Mouse (Mus musculus): ENCODE results near the gene Pkm.

Gene Pkm

DNA sequence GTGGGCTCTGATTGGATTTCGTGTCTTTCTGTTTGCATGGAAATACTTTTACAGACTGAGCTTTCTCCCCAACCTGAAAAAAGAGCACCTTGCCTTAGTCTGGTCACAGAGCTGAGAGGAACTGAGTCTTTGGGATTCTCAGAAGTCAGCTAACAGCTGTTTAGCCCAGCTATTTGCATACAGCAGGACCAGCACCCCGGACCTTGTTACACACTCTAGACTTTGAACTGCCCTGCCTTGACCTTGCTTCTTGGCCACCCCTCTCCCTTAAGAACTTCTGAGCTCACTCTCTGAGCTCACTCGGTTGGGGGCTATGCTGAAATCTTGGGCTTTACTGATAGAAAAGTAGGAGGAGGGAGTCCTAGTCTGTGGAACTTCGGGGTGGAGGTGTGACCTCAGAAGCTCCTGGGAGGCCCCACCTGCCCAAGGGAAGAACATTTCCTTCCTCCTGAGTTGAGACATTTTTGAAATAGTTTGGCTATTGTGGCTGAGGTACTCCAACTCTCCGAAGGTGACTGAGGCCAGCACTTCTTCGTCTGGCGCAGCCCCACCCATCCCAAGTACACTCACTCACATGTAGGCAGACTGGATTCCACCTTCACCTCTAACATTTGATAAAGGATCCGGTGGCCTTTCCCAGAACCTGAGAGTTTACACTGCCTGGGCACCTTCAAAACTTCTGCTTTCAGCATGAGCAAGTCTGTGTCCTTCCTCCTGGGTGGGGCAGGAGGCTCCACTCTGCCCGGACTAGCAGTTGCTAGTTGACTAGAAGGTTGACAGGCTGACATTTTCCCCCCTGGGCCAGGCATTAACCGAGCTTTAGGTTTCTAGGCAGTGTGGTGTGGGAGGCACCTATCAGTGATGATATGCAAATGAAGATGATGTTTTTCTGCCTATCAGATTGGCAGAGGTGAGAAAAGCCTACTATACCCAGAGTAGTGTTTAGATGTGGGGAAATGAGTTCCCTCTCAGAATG lies 51.0 kb downstream of the Pkm start:
- DNase-seq (ENCODE audit: low spot score) = no peak

DNA sequence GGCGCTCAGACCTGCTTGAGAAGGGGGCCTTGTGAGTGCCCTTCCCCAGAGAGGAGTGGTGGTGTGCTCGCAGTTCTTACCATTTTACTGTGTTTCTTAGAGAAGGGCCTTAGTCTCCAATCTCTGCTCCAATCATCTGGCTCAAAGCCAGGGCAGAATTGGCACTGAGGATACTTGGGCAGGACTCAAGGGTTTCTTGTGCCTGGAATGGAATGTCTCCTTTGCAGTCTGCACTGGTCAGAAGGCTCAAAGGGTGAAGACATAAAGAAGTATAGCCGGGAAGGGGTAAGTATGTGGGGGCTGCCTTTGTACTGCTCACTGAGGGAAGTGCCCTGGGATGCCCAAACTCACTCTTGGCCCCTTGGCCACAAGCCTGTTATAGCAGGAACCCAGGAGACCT lies 53.1 kb downstream of the Pkm start:
- no peak for DNase-seq (ENCODE audit: low spot score)

DNA sequence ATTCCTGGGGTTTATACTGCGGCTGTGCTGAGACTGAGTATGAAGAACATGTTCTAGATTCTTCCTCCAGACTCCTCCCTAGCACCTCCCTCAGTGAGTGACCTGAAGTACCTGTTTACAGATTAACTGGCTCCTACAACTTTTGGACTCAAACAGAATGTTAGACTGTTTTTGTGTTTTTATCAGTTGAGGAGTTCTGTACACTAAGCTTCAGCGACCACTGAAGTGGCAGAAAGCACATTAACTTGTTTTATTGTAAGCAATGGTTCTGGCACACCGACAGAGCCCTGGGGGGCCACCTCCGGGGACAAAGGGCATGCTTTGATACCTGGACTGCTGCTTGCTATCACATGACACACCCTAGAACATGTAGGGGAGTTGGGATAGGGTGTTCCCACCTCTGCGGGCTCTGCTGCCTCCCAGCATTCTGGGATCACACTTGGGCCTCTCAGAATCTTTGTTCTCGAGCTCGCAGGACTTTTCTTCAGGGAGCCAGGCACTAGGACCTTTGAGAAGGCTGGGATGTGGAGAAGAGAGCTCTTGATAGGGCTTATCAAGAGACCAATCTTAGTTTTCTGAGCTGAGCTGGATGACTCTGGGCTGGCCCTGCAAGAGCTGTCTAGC lies 60.2 kb downstream of the Pkm start:
- DNase-seq (ENCODE audit: low spot score) = no peak

DNA sequence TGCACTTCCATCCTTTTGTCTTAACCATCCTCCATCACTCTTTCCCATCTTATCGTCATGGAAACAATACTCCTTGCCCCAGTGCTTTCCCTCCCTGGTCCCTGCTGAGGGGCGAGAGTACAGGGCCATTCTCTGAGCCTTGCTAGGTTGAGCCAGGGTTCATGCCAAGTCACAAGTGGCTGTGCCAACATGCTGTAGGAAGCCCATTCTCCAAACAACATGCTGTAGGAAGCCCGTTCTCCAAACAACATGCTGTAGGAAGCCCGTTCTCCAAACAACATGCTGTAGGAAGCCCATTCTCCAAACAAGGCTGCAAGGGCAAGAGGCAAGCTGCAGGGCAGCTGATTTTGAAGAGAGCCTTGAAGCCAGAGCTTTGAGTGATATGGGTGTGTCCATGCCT lies 62.1 kb downstream of the Pkm start:
- DNase-seq (ENCODE audit: low spot score) = no peak

DNA sequence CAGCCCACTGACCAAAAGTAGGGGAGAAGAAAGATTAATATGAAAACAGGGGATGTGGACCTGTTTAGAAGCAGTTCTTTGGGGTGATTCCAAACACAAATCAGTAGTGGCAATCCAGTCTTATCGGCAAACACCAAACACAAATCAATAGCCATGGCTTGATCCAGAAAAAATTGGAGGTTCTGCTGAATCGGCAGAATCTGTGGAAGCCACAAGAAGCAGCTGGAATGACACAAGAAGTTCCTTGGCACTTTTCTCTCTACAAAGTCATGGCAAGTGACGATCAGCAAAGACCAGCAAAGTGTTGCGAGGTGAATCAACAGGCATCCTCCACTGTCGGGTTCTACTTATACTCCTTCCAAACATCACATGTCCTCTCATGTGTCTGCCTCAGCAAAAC lies 65.0 kb downstream of the Pkm start:
- DNase-seq (ENCODE audit: low spot score) = no peak

DNA sequence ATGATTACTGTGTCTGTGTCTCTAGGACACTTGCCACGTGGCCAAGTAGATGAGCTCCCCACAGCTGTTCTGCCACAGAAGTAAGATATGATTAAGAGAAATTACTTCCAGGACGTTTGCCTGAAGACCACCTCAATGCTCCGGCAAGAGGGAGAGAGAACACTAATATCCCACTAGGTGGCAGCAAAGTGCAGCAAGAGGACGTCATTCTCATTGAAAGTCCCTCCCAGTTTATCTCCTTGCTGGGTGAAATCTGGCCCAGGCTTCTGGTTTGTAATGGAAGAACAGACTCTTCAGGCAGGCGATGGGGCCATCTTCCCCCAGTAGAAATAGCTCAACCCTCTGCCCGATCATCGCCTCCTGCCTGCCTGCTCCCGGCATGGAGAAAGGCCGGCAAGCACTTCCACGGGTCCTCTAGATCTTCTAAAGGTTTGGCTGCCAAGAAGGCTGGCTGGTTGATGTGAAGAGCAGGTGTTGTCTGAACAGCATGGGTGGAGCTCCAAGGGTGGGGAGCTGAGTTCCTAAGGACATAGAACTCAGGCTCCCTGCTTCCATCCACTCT lies 67.0 kb downstream of the Pkm start:
- peak; percentile 92 for DNase-seq (ENCODE audit: low spot score)

DNA sequence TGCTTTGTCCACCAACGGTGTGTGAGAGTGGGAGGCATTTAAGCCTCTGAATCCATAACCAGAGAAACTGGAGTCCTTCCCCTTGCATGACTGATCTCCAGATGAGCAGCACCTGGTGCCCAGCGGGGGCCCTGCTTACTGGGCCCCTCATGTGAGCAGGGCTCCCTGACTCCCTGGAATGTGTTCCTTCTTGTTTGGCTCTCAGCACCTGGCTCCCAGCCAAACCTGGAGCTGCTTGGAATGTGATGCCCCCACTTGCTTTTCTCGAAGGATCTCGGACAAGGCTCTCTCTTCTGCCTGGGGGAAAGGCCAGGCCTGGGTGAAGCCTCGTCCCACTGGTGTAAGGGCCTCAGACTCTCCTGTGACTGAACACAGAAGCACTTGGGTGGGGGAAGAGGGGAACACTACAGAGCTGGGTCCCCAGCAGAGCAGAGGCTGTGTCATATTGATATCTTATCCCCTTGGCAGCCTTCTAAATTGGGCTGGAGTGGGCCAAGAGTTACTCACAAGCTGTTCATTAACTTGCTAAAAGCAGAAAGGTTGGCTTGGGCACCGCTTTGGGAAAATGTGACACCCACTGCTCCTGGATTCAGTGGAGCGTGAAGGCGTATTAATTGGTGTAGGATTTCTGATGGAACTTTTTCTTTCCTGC lies 67.7 kb downstream of the Pkm start:
- no peak for DNase-seq (ENCODE audit: low spot score)

DNA sequence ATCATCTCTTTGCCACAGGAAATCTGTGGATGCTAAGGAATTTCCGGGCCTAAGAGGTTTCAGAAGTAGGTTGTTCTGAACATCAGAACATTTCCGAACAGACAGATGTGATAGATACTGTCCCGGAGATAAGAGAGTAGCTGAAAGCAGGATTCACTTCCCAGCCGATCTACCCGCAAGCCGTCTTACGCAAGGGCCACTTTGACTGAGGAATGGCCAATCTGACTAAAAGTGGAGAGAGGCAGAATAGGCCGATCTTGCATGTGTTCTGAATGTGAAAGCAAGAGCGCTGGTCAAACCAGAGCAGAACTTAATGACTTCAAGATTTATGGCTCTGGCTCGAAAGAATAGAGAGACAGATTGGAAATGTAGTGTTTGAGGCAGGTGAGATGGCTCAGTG lies 69.3 kb downstream of the Pkm start:
- no peak for DNase-seq (ENCODE audit: low spot score)

DNA sequence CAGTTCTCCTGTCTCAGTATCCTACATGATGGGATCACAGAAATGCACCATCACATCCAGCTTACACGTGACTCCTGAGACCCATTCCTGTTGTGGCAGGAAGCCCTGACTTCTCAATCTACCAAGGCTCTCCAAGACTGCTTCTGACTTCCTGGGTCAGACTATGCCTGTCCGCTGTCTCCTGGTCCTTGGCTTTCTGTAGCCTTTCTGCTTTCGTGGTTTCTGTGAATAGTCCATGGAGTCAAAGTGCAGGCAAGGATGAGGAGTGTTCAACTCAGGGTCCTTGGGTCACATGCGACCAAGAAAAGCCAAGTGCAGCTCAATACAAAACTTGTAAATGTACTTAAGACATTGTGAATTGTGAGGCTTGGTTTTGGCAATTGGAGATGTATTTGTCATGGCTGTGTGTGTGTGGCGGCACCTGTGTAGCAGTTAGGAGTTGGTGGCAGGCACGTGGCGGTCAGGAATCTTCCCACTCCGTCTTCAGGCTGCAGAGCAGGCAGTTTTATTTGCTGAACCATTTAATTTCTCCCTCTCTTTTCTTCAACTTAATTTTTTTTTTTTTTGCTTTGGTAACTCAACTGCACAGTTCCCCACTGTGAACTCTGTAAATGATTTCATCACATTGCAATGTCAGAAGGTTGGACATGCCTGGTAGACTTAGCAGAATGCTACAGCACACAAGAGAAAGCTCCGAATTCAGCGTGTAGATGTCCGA lies 71.6 kb downstream of the Pkm start:
- no peak for DNase-seq (ENCODE audit: low spot score)
